Mouse (Mus musculus) layer of hippocampus, postnatal 14 days (tissue): ENCODE data around the gene Rab3a. TPM values are rescaled to one million over a fixed set of nuclear protein-coding genes. Genes with fewer than 3 reads are reported as not detected.

Source experiments
- DNase-seq, 2 experiments: peaks; one replicate each; pipeline ENCODE4 v3.0.0; 2021 to 2022; ENCODE audit warnings: low spot score in 2 of 2, mixed read lengths in 1 of 2
- total RNA-seq, 2 experiments: library from RNA; stranded (reverse); gene quantifications; 2 replicates each; pipeline ENCODE4 v1.2.3; 2021

Gene Rab3a
- total RNA-seq, 2 experiments from 2014 or later, result 793 to 809 TPM

- no peak for DNase-seq
These were observed 16.3 kb upstream of the Rab3a start for GRCm38 (mm10) chr8:70738211-70738610.

GRCm38 (mm10) chr8:70741661-70742060, 12.8 kb upstream of the Rab3a start:
- no peak for DNase-seq

- DNase-seq, result no peak
These were observed 12.3 kb upstream of the Rab3a start for GRCm38 (mm10) chr8:70742176-70742575.

- no peak for DNase-seq
These were observed 11.4 kb upstream of the Rab3a start for GRCm38 (mm10) chr8:70742981-70743655.

- peak in 1 of 2 experiments; percentile 53 for DNase-seq
These were observed 10.6 kb upstream of the Rab3a start for GRCm38 (mm10) chr8:70743656-70744590.

GRCm38 (mm10) chr8:70744806-70745205, 9.7 kb upstream of the Rab3a start:
- no peak for DNase-seq

- DNase-seq, result no peak
These were observed 8.7 kb upstream of the Rab3a start for GRCm38 (mm10) chr8:70745691-70746220.

- no peak for DNase-seq
These were observed 7.8 kb upstream of the Rab3a start for GRCm38 (mm10) chr8:70746676-70747075.

GRCm38 (mm10) chr8:70747211-70747890, 7.1 kb upstream of the Rab3a start:
- DNase-seq, result no peak

GRCm38 (mm10) chr8:70748246-70749096, 6.0 kb upstream of the Rab3a start:
- no peak for DNase-seq

- DNase-seq, result no peak
These were observed 5.3 kb upstream of the Rab3a start for GRCm38 (mm10) chr8:70749097-70749674.

GRCm38 (mm10) chr8:70750128-70750680, 4.3 kb upstream of the Rab3a start:
- DNase-seq, result no peak

GRCm38 (mm10) chr8:70752000-70752764, 2.3 kb upstream of the Rab3a start:
- DNase-seq, result peak; percentile 74 to 82

- DNase-seq, result peak; percentile 72 to 75
These were observed 1.3 kb upstream of the Rab3a start for GRCm38 (mm10) chr8:70753151-70753550.

- peak; percentile 79 for DNase-seq
These were observed 587 bp downstream of the Rab3a start for GRCm38 (mm10) chr8:70754871-70755660.

GRCm38 (mm10) chr8:70755661-70756475, 1.4 kb downstream of the Rab3a start:
- DNase-seq, result peak in 1 of 2 experiments; percentile 6

- no peak for DNase-seq
These were observed 2.1 kb downstream of the Rab3a start for GRCm38 (mm10) chr8:70756476-70757040.
